Mouse (Mus musculus) right cerebral cortex, postnatal 4 days (tissue): Measurements from ENCODE around the gene 1600002K03Rik.
A peak's percentile ranks its signal among the peaks of the same experiment; 100 is the strongest.
"Not testable (repeated sequence)": the region's sequence is repeated elsewhere in the genome, so short reads cannot be mapped to it uniquely, and the experiment has no call there.

Experiments used
- DNase-seq: peaks from one replicate; pipeline ENCODE4 v3.0.0-alpha.2; 2022

Gene 1600002K03Rik

GRCm38 (mm10) chr10:80189999-80190398, 17.3 kb downstream of the 1600002K03Rik start:
- DNase-seq = no peak

- peak; percentile 64 for DNase-seq
These were observed 17.8 kb downstream of the 1600002K03Rik start for GRCm38 (mm10) chr10:80190491-80191051.

- DNase-seq = no peak
These were observed 21.2 kb downstream of the 1600002K03Rik start for GRCm38 (mm10) chr10:80193976-80194375.

- no peak for DNase-seq
These were observed 21.7 kb downstream of the 1600002K03Rik start for GRCm38 (mm10) chr10:80194441-80194840.

- DNase-seq = no peak
These were observed 23.4 kb downstream of the 1600002K03Rik start for GRCm38 (mm10) chr10:80196167-80196566.

GRCm38 (mm10) chr10:80196778-80197581, 24.2 kb downstream of the 1600002K03Rik start:
- DNase-seq = no peak

- peak; percentile 64 for DNase-seq
These were observed 26.8 kb downstream of the 1600002K03Rik start for GRCm38 (mm10) chr10:80199440-80200008.

- no peak for DNase-seq
These were observed 27.7 kb downstream of the 1600002K03Rik start for GRCm38 (mm10) chr10:80200485-80200884.

- no peak for DNase-seq
These were observed 31.3 kb downstream of the 1600002K03Rik start for GRCm38 (mm10) chr10:80204055-80204454.

- no peak for DNase-seq
These were observed 34.5 kb downstream of the 1600002K03Rik start for GRCm38 (mm10) chr10:80207201-80207600.

- no peak for DNase-seq
These were observed 34.9 kb downstream of the 1600002K03Rik start for GRCm38 (mm10) chr10:80207676-80208075.

- DNase-seq = no peak
These were observed 35.5 kb downstream of the 1600002K03Rik start for GRCm38 (mm10) chr10:80208248-80208647.

- DNase-seq = peak; percentile 48
These were observed 36.2 kb downstream of the 1600002K03Rik start for GRCm38 (mm10) chr10:80208841-80209371.

- DNase-seq = not testable (repeated sequence)
These were observed 38.9 kb downstream of the 1600002K03Rik start for GRCm38 (mm10) chr10:80211547-80212103.

GRCm38 (mm10) chr10:80215048-80215772, 42.5 kb downstream of the 1600002K03Rik start:
- DNase-seq = no peak

- DNase-seq = no peak
These were observed 47.9 kb downstream of the 1600002K03Rik start for GRCm38 (mm10) chr10:80220676-80221075.

- DNase-seq = not testable (repeated sequence)
These were observed 50.4 kb downstream of the 1600002K03Rik start for GRCm38 (mm10) chr10:80223137-80223536.
